In genomic region chr12:15553681-15554007, GRCm38 (mm10) we compare ENCODE assay signal across 19 mouse cellular contexts.
"Had no signal": no experiment of that assay in that cellular context is flagged by ENCODE, and none has a peak within 500 bp of the region (broad histone marks: within the 10 kb centered on the region; RNA-seq: fewer than 3 reads in every experiment).

No protein-coding gene starts in this region.

- DNase-seq: kidney, adult 9 months; kidney, postnatal 14 days; kidney, postnatal 4 days; left cerebral cortex, postnatal 4 days; liver, postnatal 0 days; lung, embryonic 14.5 days; retina, postnatal 1 day; right cerebral cortex, postnatal 25 days; spleen, adult 18-20 months; thymus, postnatal 25 days had no signal

- ATAC-seq: liver, postnatal 0 days; lung, postnatal 0 days had no signal

- H3K9me3 ChIP-seq: limb, embryonic 12.5 days; limb, embryonic 15.5 days; neural tube, embryonic 12.5 days; neural tube, embryonic 15.5 days; stomach, embryonic 15.5 days had no signal

- H3K27me3 ChIP-seq: limb, embryonic 12.5 days; limb, embryonic 15.5 days; neural tube, embryonic 12.5 days; neural tube, embryonic 15.5 days; stomach, embryonic 15.5 days had no signal

- H3K36me3 ChIP-seq: limb, embryonic 12.5 days; limb, embryonic 15.5 days; neural tube, embryonic 12.5 days; neural tube, embryonic 15.5 days; stomach, embryonic 15.5 days had no signal

- H3K9ac ChIP-seq: limb, embryonic 12.5 days; limb, embryonic 15.5 days; liver, embryonic 14.5 days; liver, postnatal 0 days; lung, embryonic 14.5 days; neural tube, embryonic 12.5 days; neural tube, embryonic 15.5 days; stomach, embryonic 15.5 days had no signal

- H3K27ac ChIP-seq: limb, embryonic 12.5 days; limb, embryonic 15.5 days; liver, embryonic 14.5 days; macrophage; neural tube, embryonic 12.5 days; neural tube, embryonic 15.5 days; stomach, embryonic 15.5 days had no signal

- H3K4me3 ChIP-seq: limb, embryonic 12.5 days; limb, embryonic 15.5 days; neural tube, embryonic 12.5 days; neural tube, embryonic 15.5 days; stomach, embryonic 15.5 days had no signal

- H3K4me1 ChIP-seq: limb, embryonic 12.5 days; neural tube, embryonic 12.5 days; neural tube, embryonic 15.5 days; stomach, embryonic 15.5 days had no signal

- H3K4me2 ChIP-seq: limb, embryonic 12.5 days; limb, embryonic 15.5 days; liver, embryonic 11.5 days; lung, embryonic 14.5 days; neural tube, embryonic 12.5 days; neural tube, embryonic 15.5 days; stomach, embryonic 15.5 days had no signal
